Mouse (Mus musculus) brain, embryonic 14.5 days (tissue): ENCODE results near the gene Fbxo4.

ENCODE experiments used
- CTCF ChIP-seq: fragments of 200-500 bp; IDR thresholded peaks from 2 replicates; pipeline ENCODE4 v1.5.1; 2012; ENCODE audit warnings: inconsistent platforms, mild to moderate bottlenecking, moderate library complexity, borderline replicate concordance; ENCODE audit not compliant: insufficient read depth, insufficient read length; ENCODE audit errors: extremely low read depth
- POLR2A ChIP-seq: fragments of 200-500 bp; IDR thresholded peaks from 2 replicates; pipeline ENCODE4 v1.6.1; 2012; ENCODE audit warnings: mild to moderate bottlenecking, inconsistent platforms, borderline replicate concordance; ENCODE audit not compliant: poor library complexity, insufficient read depth, insufficient read length, severe bottlenecking; ENCODE audit errors: extremely low read depth

- TF ChIP-seq POLR2A (no peak), CTCF (no peak)
Measured at GRCm38 (mm10) chr15:3936056-3936455, 43.3 kb downstream of the Fbxo4 start.
